Mouse (Mus musculus) CH12.LX (cell line): ENCODE results near the gene Frmd8.
"Not testable (repeated sequence)": the region's sequence is repeated elsewhere in the genome, so short reads cannot be mapped to it uniquely, and the experiment has no call there.

Experiments used
- BHLHE40 ChIP-seq: IDR thresholded peaks from 2 replicates; pipeline ENCODE4 v1.6.1; 2011; ENCODE audit warnings: mild to moderate bottlenecking, low read depth, low read length, improper control_type of control experiment
- CTCF ChIP-seq, 2 experiments: IDR thresholded peaks in 1 of 2; conservative IDR thresholded peaks in 1 of 2; 2 replicates each; pipeline ENCODE4 v1.5.1; 2011 to 2012; ENCODE audit warnings: low read depth in 2 of 2, low read length in 2 of 2, improper control_type of control experiment in 1 of 2, inconsistent platforms in 1 of 2, mild to moderate bottlenecking in 1 of 2, moderate library complexity in 1 of 2
- E2F4 ChIP-seq: IDR thresholded peaks from 2 replicates; pipeline ENCODE4 v1.6.1; 2011; ENCODE audit warnings: low read depth, low read length, improper control_type of control experiment; ENCODE audit not compliant: insufficient replicate concordance
- ELF1 ChIP-seq: IDR thresholded peaks from 2 replicates; pipeline ENCODE4 v1.6.1; 2014; ENCODE audit warnings: low read depth, mild to moderate bottlenecking, inconsistent platforms, low read length, improper control_type of control experiment
- ETS1 ChIP-seq: conservative IDR thresholded peaks from 2 replicates; pipeline ENCODE4 v1.6.1; 2012; ENCODE audit warnings: low read depth, mild to moderate bottlenecking, inconsistent platforms, low read length, improper control_type of control experiment, moderate library complexity
- JUN ChIP-seq: IDR thresholded peaks from 2 replicates; pipeline ENCODE4 v1.6.1; 2011; ENCODE audit warnings: low read depth, mild to moderate bottlenecking, low read length, improper control_type of control experiment, moderate library complexity; ENCODE audit not compliant: insufficient read depth
- KAT2A ChIP-seq: IDR thresholded peaks from 2 replicates; pipeline ENCODE4 v1.6.1; 2012; ENCODE audit warnings: low read length, improper control_type of control experiment, inconsistent platforms; ENCODE audit not compliant: insufficient replicate concordance
- MAX ChIP-seq: IDR thresholded peaks from 2 replicates; pipeline ENCODE4 v1.6.1; 2011; ENCODE audit warnings: low read length, improper control_type of control experiment
- PAX5 ChIP-seq: IDR thresholded peaks from 2 replicates; pipeline ENCODE4 v1.6.1; 2012; ENCODE audit warnings: low read length, inconsistent platforms, mixed read lengths
- POLR2A ChIP-seq: IDR thresholded peaks from 2 replicates; pipeline ENCODE4 v1.6.1; 2011; ENCODE audit warnings: low read depth, mild to moderate bottlenecking, improper control_type of control experiment, low read length
- SMC3 ChIP-seq: IDR thresholded peaks from 2 replicates; pipeline ENCODE4 v1.6.1; 2011; ENCODE audit warnings: low read depth, low read length, improper control_type of control experiment
- USF1 ChIP-seq: IDR thresholded peaks from 2 replicates; pipeline ENCODE4 v1.6.1; 2014; ENCODE audit warnings: low read depth, mild to moderate bottlenecking, inconsistent platforms, low read length, improper control_type of control experiment

DNA sequence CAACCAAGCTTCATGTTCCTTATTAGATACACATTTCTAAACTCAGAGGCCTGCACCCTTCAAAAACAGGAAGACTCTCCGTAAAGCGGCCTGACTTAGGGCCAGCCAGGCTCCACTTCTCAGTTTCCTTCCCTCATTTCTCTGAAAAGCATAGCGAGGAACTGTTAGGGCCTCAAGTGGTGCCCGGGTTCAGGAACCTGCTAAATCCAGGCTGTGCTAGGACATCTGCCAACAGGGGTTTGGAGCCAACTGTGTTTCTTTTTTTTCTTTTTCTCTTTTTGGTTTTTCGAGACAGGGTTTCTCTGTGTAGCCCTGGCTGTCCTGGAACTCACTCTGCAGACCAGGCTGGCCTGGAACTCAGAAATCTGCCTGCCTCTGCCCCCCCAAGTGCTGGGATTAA, 7.0 kb upstream of the Frmd8 start:
- not testable (repeated sequence) for TF ChIP-seq POLR2A; E2F4; MAX; CTCF (conservative IDR thresholded peaks at IDR 0.05 in 1 of 2, IDR thresholded peaks at IDR 0.05 in 1 of 2; ENCODE audit: low read depth in 2 of 2, low read length in 2 of 2); ETS1; USF1; PAX5; SMC3; JUN; KAT2A; ELF1; BHLHE40
